Mouse (Mus musculus) gastrocnemius, adult 8-10 months (tissue): ENCODE results near the gene Mmp8. TPM values are rescaled to one million over a fixed set of nuclear protein-coding genes. Genes with fewer than 3 reads are reported as not detected.

Experiments used
- DNase-seq, 2 experiments: peaks; one replicate each; pipeline ENCODE4 v3.0.0; 2022; ENCODE audit warnings: low spot score in 2 of 2
- total RNA-seq, 4 experiments: library from RNA; stranded (reverse); gene quantifications; 2 replicates each; pipeline ENCODE4 v1.2.4; 2022

The Mmp8 gene
- total RNA-seq = not detected

- DNase-seq = no peak
Measured at GRCm38 (mm10) chr9:7558221-7559017, at the start of gene Mmp8. TSS of gene Mmp8 (plus strand) at chr9:7558456.

- no peak for DNase-seq
Measured at GRCm38 (mm10) chr9:7509619-7510233, 48.5 kb upstream of the Mmp8 start.

GRCm38 (mm10) chr9:7517944-7518571, 40.2 kb upstream of the Mmp8 start:
- no peak for DNase-seq

- DNase-seq = no peak
Measured at GRCm38 (mm10) chr9:7526255-7526940, 31.9 kb upstream of the Mmp8 start.

GRCm38 (mm10) chr9:7542763-7543162, 15.5 kb upstream of the Mmp8 start:
- no peak for DNase-seq

- DNase-seq = no peak
Measured at GRCm38 (mm10) chr9:7544923-7545457, 13.3 kb upstream of the Mmp8 start.

GRCm38 (mm10) chr9:7545471-7545870, 12.8 kb upstream of the Mmp8 start:
- DNase-seq = no peak

- no peak for DNase-seq
Measured at GRCm38 (mm10) chr9:7545920-7546319, 12.3 kb upstream of the Mmp8 start.

GRCm38 (mm10) chr9:7551943-7552342, 6.3 kb upstream of the Mmp8 start:
- DNase-seq = no peak

- DNase-seq = no peak
Measured at GRCm38 (mm10) chr9:7553536-7553935, 4.7 kb upstream of the Mmp8 start.

GRCm38 (mm10) chr9:7554382-7554781, 3.9 kb upstream of the Mmp8 start:
- peak; percentile 11 to 33 for DNase-seq

- DNase-seq = no peak
Measured at GRCm38 (mm10) chr9:7560026-7560425, 1.8 kb downstream of the Mmp8 start.

GRCm38 (mm10) chr9:7567376-7567775, 9.1 kb downstream of the Mmp8 start:
- DNase-seq = no peak

GRCm38 (mm10) chr9:7567923-7568322, 9.7 kb downstream of the Mmp8 start:
- no peak for DNase-seq

- DNase-seq = no peak
Measured at GRCm38 (mm10) chr9:7570485-7570884, 12.2 kb downstream of the Mmp8 start.

- DNase-seq = no peak
Measured at GRCm38 (mm10) chr9:7571162-7571561, 12.9 kb downstream of the Mmp8 start, which contains the start of gene Mmp27. TSS of gene Mmp27 (plus strand) at chr9:7571396.

GRCm38 (mm10) chr9:7572188-7572587, 13.9 kb downstream of the Mmp8 start:
- DNase-seq = no peak

GRCm38 (mm10) chr9:7572663-7573308, 14.5 kb downstream of the Mmp8 start:
- no peak for DNase-seq

- peak; percentile 11 to 31 for DNase-seq
Measured at GRCm38 (mm10) chr9:7575526-7575925, 17.3 kb downstream of the Mmp8 start.

- no peak for DNase-seq
Measured at GRCm38 (mm10) chr9:7577371-7577770, 19.1 kb downstream of the Mmp8 start.

- DNase-seq = no peak
Measured at GRCm38 (mm10) chr9:7590063-7590462, 31.8 kb downstream of the Mmp8 start.
